ENCODE assay signal across 25 mouse cellular contexts in genomic region chrX:121497219-121497618, GRCm38 (mm10).
"Had no signal": no experiment of that assay in that cellular context is flagged by ENCODE, and none has a peak within 500 bp of the region (broad histone marks: within the 10 kb centered on the region; RNA-seq: fewer than 3 reads in every experiment).

No protein-coding gene starts in this region.

- H3K9ac ChIP-seq: embryonic facial prominence, embryonic 12.5 days; embryonic facial prominence, embryonic 13.5 days; embryonic facial prominence, embryonic 15.5 days; forebrain, embryonic 13.5 days; forebrain, embryonic 15.5 days; forebrain, postnatal 0 days had no signal

- ATAC-seq: forebrain, embryonic 13.5 days; forebrain, embryonic 14.5 days; forebrain, embryonic 15.5 days; forebrain, embryonic 16.5 days; forebrain, postnatal 0 days had no signal

- H3K4me3 ChIP-seq: embryonic facial prominence, embryonic 10.5 days; embryonic facial prominence, embryonic 12.5 days; embryonic facial prominence, embryonic 13.5 days; embryonic facial prominence, embryonic 15.5 days; erythroblast, embryonic 14.5 days; forebrain, embryonic 10.5 days; forebrain, embryonic 13.5 days; forebrain, embryonic 15.5 days; gastrocnemius, adult 2 months; heart, adult 2 months had no signal

- H3K9me3 ChIP-seq: embryonic facial prominence, embryonic 10.5 days; embryonic facial prominence, embryonic 12.5 days; embryonic facial prominence, embryonic 13.5 days; embryonic facial prominence, embryonic 15.5 days; forebrain, embryonic 10.5 days; forebrain, embryonic 13.5 days; forebrain, embryonic 15.5 days had no signal

- H3K4me1 ChIP-seq: embryonic facial prominence, embryonic 10.5 days; embryonic facial prominence, embryonic 12.5 days; embryonic facial prominence, embryonic 13.5 days; embryonic facial prominence, embryonic 15.5 days; forebrain, embryonic 10.5 days; forebrain, embryonic 13.5 days; forebrain, embryonic 15.5 days had no signal

- H3K27ac ChIP-seq: embryonic facial prominence, embryonic 10.5 days; embryonic facial prominence, embryonic 12.5 days; embryonic facial prominence, embryonic 13.5 days; embryonic facial prominence, embryonic 15.5 days; forebrain, embryonic 10.5 days; forebrain, embryonic 13.5 days; forebrain, embryonic 15.5 days; gastrocnemius, adult 2 months; heart, adult 2 months had no signal

- H3K4me2 ChIP-seq: embryonic facial prominence, embryonic 12.5 days; embryonic facial prominence, embryonic 13.5 days; embryonic facial prominence, embryonic 15.5 days; forebrain, embryonic 13.5 days; forebrain, embryonic 15.5 days had no signal

- DNase-seq: cerebellum, adult 8-10 months; cerebellum, adult 9-10 months; cerebellum, adult 9-11 months; cerebellum, postnatal 25 days; cerebellum, postnatal 36 days; embryo, embryonic 11 days; gastrocnemius, adult 2 months; gastrocnemius, postnatal 10 days; gastrocnemius, postnatal 14 days; gastrocnemius, postnatal 25 days; gastrocnemius, postnatal 36 days; heart, adult 11 months; heart, adult 18-20 months; heart, adult 2 months had no signal

- H3K27me3 ChIP-seq: embryonic facial prominence, embryonic 12.5 days; embryonic facial prominence, embryonic 13.5 days; embryonic facial prominence, embryonic 15.5 days; forebrain, embryonic 13.5 days; forebrain, embryonic 15.5 days had no signal

- H3K36me3 ChIP-seq: embryonic facial prominence, embryonic 10.5 days; embryonic facial prominence, embryonic 12.5 days; embryonic facial prominence, embryonic 13.5 days; embryonic facial prominence, embryonic 15.5 days; forebrain, embryonic 10.5 days; forebrain, embryonic 15.5 days had no signal
